Mouse (Mus musculus): ENCODE results near the gene Dhdh. TPM values are rescaled to one million over a fixed set of nuclear protein-coding genes. Genes with fewer than 3 reads are reported as not detected.
"Not testable (repeated sequence)": the region's sequence is repeated elsewhere in the genome, so short reads cannot be mapped to it uniquely, and the experiment has no call there.

Dhdh gene
- polyA plus RNA-seq, 1 experiment from 2014 or later, result 4.1 TPM

- 0 out of 2 replicates have a peak, but pooled peaks cover 4% of the 10 kb centered on the region for H3K4me1 ChIP-seq (replicated peaks; ENCODE audit: control insufficient read depth, insufficient read depth, low read length)
- no peak overlapping the region for H3K27ac ChIP-seq (ENCODE audit: low read depth, low read length)
- DNase-seq (ENCODE audit: low spot score) (no peak), ATAC-seq (ENCODE audit: low FRiP score) (no peak; the same call in 1 of the 2 replicates)
- H3K9ac ChIP-seq (ENCODE audit: low read depth, low read length), result peak overlapping the region; percentile 45
- peaks cover 9% of the 10 kb centered on the region; the same call in 1 of the 2 replicates for H3K36me3 ChIP-seq (ENCODE audit: control insufficient read depth, insufficient read depth, low read length)
- H3K9me3 ChIP-seq (ENCODE audit: control insufficient read depth, low read length), result no peaks in the 10 kb centered on the region
- H3K4me3 ChIP-seq (ENCODE audit: low read depth, low read length), result peak overlapping the region; percentile 84
- H3K27me3 ChIP-seq (ENCODE audit: control insufficient read depth, insufficient read depth, low read length), result no peaks in the 10 kb centered on the region
- WGBS, result 28% methylated on average over 7 of the region's 7 CpGs
- H3K4me2 ChIP-seq (replicated peaks; ENCODE audit: low read depth, low read length), result peak overlapping the region; percentile 88
These were observed 21.4 kb downstream of the Dhdh start for GRCm38 (mm10) chr7:45467090-45467670.

GRCm38 (mm10) chr7:45466283-45467089, 22.1 kb downstream of the Dhdh start, which contains the start of gene Bax:
Bax (minus strand) TSS chr7:45466898.
- under 1% methylated on average over 45 of the region's 58 CpGs for WGBS
- Histone ChIP-seq H3K4me2 (replicated peaks; ENCODE audit: low read depth, low read length) (peak within 1 kb of the TSS; percentile 88), H3K9ac (ENCODE audit: low read depth, low read length) (peak within 1 kb of the TSS; percentile 91), H3K36me3 (ENCODE audit: control insufficient read depth, insufficient read depth, low read length) (peaks cover 9% of the 10 kb centered on the region; the same call in 1 of the 2 replicates), H3K27ac (ENCODE audit: low read depth, low read length) (peak within 1 kb of the TSS; percentile 65; the same call in 1 of the 2 replicates), H3K4me3 (ENCODE audit: low read depth, low read length) (peak within 1 kb of the TSS; percentile 84), H3K4me1 (replicated peaks; ENCODE audit: control insufficient read depth, insufficient read depth, low read length) (0 out of 2 replicates have a peak, but pooled peaks cover 4% of the 10 kb centered on the region), H3K9me3 (ENCODE audit: control insufficient read depth, low read length) (no peaks in the 10 kb centered on the region), H3K27me3 (ENCODE audit: control insufficient read depth, insufficient read depth, low read length) (no peaks in the 10 kb centered on the region)
- ATAC-seq (ENCODE audit: low FRiP score), result peak; percentile 85
- DNase-seq (ENCODE audit: low spot score), result peak; percentile 99

- peaks cover 9% of the 10 kb centered on the region; the same call in 1 of the 2 replicates for H3K36me3 ChIP-seq (ENCODE audit: control insufficient read depth, insufficient read depth, low read length)
- peak overlapping the region; percentile 84; the same call in 1 of the 2 replicates for H3K4me3 ChIP-seq (ENCODE audit: low read depth, low read length)
- H3K4me1 ChIP-seq (replicated peaks; ENCODE audit: control insufficient read depth, insufficient read depth, low read length), result peaks cover 7% of the 10 kb centered on the region
- no peak for ATAC-seq (ENCODE audit: low FRiP score)
- H3K9me3 ChIP-seq (ENCODE audit: control insufficient read depth, low read length), result no peaks in the 10 kb centered on the region
- WGBS, result 81% methylated on average over 9 of the region's 9 CpGs
- H3K27me3 ChIP-seq (ENCODE audit: control insufficient read depth, insufficient read depth, low read length), result no peaks in the 10 kb centered on the region
- DNase-seq (ENCODE audit: low spot score), result no peak
- no peak overlapping the region for H3K27ac ChIP-seq (ENCODE audit: low read depth, low read length)
- H3K4me2 ChIP-seq (replicated peaks; ENCODE audit: low read depth, low read length), result peak overlapping the region; percentile 88
- peak overlapping the region; percentile 91 for H3K9ac ChIP-seq (ENCODE audit: low read depth, low read length)
These were observed 23.1 kb downstream of the Dhdh start for GRCm38 (mm10) chr7:45465549-45465948.

- DNase-seq (ENCODE audit: low spot score) (no peak), ATAC-seq (ENCODE audit: low FRiP score) (no peak)
- 94% methylated on average over 12 of the region's 12 CpGs for WGBS
- Histone ChIP-seq H3K27ac (ENCODE audit: low read depth, low read length) (no peak overlapping the region), H3K4me3 (ENCODE audit: low read depth, low read length) (no peak overlapping the region; the same call in 1 of the 2 replicates), H3K36me3 (ENCODE audit: control insufficient read depth, insufficient read depth, low read length) (peaks cover 9% of the 10 kb centered on the region; the same call in 1 of the 2 replicates), H3K4me2 (replicated peaks; ENCODE audit: low read depth, low read length) (no peak overlapping the region), H3K9ac (ENCODE audit: low read depth, low read length) (no peak overlapping the region), H3K4me1 (replicated peaks; ENCODE audit: control insufficient read depth, insufficient read depth, low read length) (peaks cover 11% of the 10 kb centered on the region), H3K9me3 (ENCODE audit: control insufficient read depth, low read length) (no peaks in the 10 kb centered on the region), H3K27me3 (ENCODE audit: control insufficient read depth, insufficient read depth, low read length) (no peaks in the 10 kb centered on the region)
These were observed 23.5 kb downstream of the Dhdh start for GRCm38 (mm10) chr7:45465112-45465511.

GRCm38 (mm10) chr7:45463987-45464778, 24.4 kb downstream of the Dhdh start:
- no peak overlapping the region for H3K27ac ChIP-seq (ENCODE audit: low read depth, low read length)
- no peak for DNase-seq (ENCODE audit: low spot score)
- H3K36me3 ChIP-seq (ENCODE audit: control insufficient read depth, insufficient read depth, low read length), result peaks cover 9% of the 10 kb centered on the region; the same call in 1 of the 2 replicates
- H3K4me2 ChIP-seq (replicated peaks; ENCODE audit: low read depth, low read length), result no peak overlapping the region
- no peaks in the 10 kb centered on the region for H3K27me3 ChIP-seq (ENCODE audit: control insufficient read depth, insufficient read depth, low read length)
- H3K9me3 ChIP-seq (ENCODE audit: control insufficient read depth, low read length), result no peaks in the 10 kb centered on the region
- H3K4me1 ChIP-seq (replicated peaks; ENCODE audit: control insufficient read depth, insufficient read depth, low read length), result peaks cover 11% of the 10 kb centered on the region
- WGBS, result 96% methylated on average over 7 of the region's 7 CpGs
- H3K9ac ChIP-seq (ENCODE audit: low read depth, low read length), result no peak overlapping the region
- H3K4me3 ChIP-seq (ENCODE audit: low read depth, low read length), result no peak overlapping the region
- no peak for ATAC-seq (ENCODE audit: low FRiP score)

- H3K4me2 ChIP-seq (replicated peaks; ENCODE audit: low read depth, low read length); H3K9me3 ChIP-seq (ENCODE audit: control insufficient read depth, low read length); H3K27me3 ChIP-seq (ENCODE audit: control insufficient read depth, insufficient read depth, low read length); H3K9ac ChIP-seq (ENCODE audit: low read depth, low read length); H3K4me3 ChIP-seq (ENCODE audit: low read depth, low read length); H3K36me3 ChIP-seq (ENCODE audit: control insufficient read depth, insufficient read depth, low read length); DNase-seq (ENCODE audit: low spot score); H3K27ac ChIP-seq (ENCODE audit: low read depth, low read length); ATAC-seq (ENCODE audit: low FRiP score): not testable (repeated sequence)
- 80% methylated on average over 4 of the region's 4 CpGs for WGBS
- peaks cover 11% of the 10 kb centered on the region for H3K4me1 ChIP-seq (replicated peaks; ENCODE audit: control insufficient read depth, insufficient read depth, low read length)
These were observed 25.7 kb downstream of the Dhdh start for GRCm38 (mm10) chr7:45462868-45463267.

- DNase-seq (ENCODE audit: low spot score) (no peak), ATAC-seq (ENCODE audit: low FRiP score) (no peak)
- Histone ChIP-seq H3K4me1 (replicated peaks; ENCODE audit: control insufficient read depth, insufficient read depth, low read length) (peaks cover 14% of the 10 kb centered on the region), H3K4me3 (ENCODE audit: low read depth, low read length) (no peak overlapping the region), H3K27me3 (ENCODE audit: control insufficient read depth, insufficient read depth, low read length) (no peaks in the 10 kb centered on the region), H3K27ac (ENCODE audit: low read depth, low read length) (no peak overlapping the region), H3K4me2 (replicated peaks; ENCODE audit: low read depth, low read length) (no peak overlapping the region), H3K9ac (ENCODE audit: low read depth, low read length) (no peak overlapping the region), H3K9me3 (ENCODE audit: control insufficient read depth, low read length) (no peaks in the 10 kb centered on the region), H3K36me3 (ENCODE audit: control insufficient read depth, insufficient read depth, low read length) (peaks cover 9% of the 10 kb centered on the region; the same call in 1 of the 2 replicates)
- WGBS, result 91% methylated on average over 4 of the region's 4 CpGs
These were observed 26.3 kb downstream of the Dhdh start for GRCm38 (mm10) chr7:45462325-45462724.

- Histone ChIP-seq H3K27ac (ENCODE audit: low read depth, low read length) (0 out of 2 replicates have a peak overlapping the region, but pooled peaks have one; percentile 84), H3K9ac (ENCODE audit: low read depth, low read length) (no peak overlapping the region), H3K36me3 (ENCODE audit: control insufficient read depth, insufficient read depth, low read length) (peaks cover 11% of the 10 kb centered on the region; the same call in 1 of the 2 replicates)
These were observed 26.8 kb downstream of the Dhdh start for GRCm38 (mm10) chr7:45461781-45462180.

More at GRCm38 (mm10) chr7:45461781-45462180, 26.8 kb downstream of the Dhdh start:
- Histone ChIP-seq H3K4me3 (ENCODE audit: low read depth, low read length) (no peak overlapping the region), H3K4me2 (replicated peaks; ENCODE audit: low read depth, low read length) (no peak overlapping the region), H3K9me3 (ENCODE audit: control insufficient read depth, low read length) (no peaks in the 10 kb centered on the region), H3K27me3 (ENCODE audit: control insufficient read depth, insufficient read depth, low read length) (no peaks in the 10 kb centered on the region), H3K4me1 (replicated peaks; ENCODE audit: control insufficient read depth, insufficient read depth, low read length) (peaks cover 19% of the 10 kb centered on the region)
- DNase-seq (ENCODE audit: low spot score) (no peak), ATAC-seq (ENCODE audit: low FRiP score) (no peak)
- 93% methylated on average over 4 of the region's 4 CpGs for WGBS
